Mouse (Mus musculus) adrenal gland, postnatal 36 days (tissue): Measurements from ENCODE around the gene Stac. TPM values are rescaled to one million over a fixed set of nuclear protein-coding genes. Genes with fewer than 3 reads are reported as not detected.

Experiments used
- DNase-seq, 2 experiments: peaks; one replicate each; pipeline ENCODE4 v3.0.0; 2021; ENCODE audit warnings: mixed read lengths in 1 of 2
- total RNA-seq, 2 experiments: library from RNA; stranded (reverse); gene quantifications; 2 replicates each; pipeline ENCODE4 v1.2.3; 2021

The Stac gene
- total RNA-seq, 2 experiments from 2014 or later: 5.0 to 8.5 TPM

DNA sequence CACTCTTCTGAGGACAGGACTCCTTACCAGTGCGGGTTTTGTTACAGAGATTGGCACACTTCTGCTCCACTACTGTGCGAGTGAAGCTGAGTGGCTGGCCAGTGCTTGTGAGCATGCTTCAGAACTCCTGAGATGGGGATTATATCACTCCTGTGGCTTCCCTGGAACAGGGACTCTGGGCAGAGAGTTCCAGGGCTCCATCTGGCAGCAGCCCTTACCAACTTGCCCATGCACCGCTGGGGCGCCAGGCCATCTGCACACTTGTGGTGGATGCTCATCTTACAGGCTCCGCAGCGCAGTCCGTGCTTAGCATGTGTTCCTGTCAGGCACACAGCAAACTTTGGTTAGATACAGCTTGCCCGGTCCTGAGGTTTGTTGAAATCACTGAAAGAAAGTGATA lies 83.5 kb downstream of the Stac start:
- no peak for DNase-seq

DNA sequence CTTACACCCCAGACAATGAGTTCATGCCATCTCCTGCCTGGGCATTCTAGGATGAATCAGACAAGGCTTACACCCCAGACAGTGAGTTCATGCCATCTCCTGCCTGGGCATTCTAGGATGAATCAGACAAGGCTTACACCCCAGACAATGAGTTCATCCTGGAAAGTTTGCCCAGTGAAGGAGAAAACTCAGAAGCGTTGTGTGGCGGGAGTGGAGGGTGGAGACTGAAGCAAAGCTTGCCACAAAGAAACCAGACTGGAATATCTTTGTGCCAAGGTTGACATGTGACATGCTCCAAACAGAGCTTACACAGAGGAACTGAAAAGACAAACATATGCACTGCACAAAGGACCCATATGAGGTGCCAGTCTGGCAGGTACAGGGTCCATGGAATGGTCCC lies 102.6 kb downstream of the Stac start:
- DNase-seq: no peak

DNA sequence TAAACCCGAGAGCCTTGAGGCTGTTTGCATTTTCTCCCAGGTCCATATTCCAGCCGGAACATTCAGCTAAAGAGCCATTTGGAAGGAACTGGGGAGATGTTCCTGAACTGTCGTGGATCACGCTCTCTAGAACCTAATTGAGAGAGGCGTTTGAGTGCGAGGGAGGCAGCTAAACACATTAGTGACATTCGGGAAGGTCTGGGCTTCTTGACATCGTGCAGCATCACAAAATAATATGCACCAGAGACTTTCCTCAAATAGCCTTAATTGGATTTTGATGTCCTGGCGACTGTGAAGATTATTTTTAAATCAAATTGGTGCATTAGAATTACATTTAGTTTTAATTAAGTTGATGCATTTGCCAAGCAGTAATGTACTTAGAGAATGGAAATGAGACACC lies 111.4 kb downstream of the Stac start:
- DNase-seq: no peak

- no peak for DNase-seq
Measured at GRCm38 (mm10) chr9:111577453-111577852, 112.7 kb downstream of the Stac start.

DNA sequence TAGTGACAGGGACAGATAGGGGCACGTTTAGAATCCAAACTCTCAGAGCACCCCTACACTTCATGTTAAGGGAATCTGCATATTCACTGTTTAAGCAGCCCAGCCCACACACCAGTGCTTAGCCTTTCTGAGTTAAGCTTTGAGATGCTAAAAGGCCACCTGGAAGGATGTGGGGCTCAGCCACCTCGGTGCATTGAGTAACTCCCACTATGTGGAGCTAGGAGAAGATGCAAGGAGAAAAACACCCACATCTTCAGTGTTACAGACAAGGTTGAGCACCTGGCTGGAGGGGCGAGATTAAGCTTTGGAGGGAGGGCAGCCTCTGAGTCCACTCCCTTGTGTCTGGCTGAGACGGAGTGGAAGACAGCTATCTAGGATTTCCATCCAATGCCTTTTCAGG lies 114.3 kb downstream of the Stac start:
- DNase-seq: no peak

- DNase-seq: no peak
Measured at GRCm38 (mm10) chr9:111573836-111574235, 116.3 kb downstream of the Stac start.

GRCm38 (mm10) chr9:111571619-111572018 lies 118.5 kb downstream of the Stac start:
- peak; percentile 47 to 58 for DNase-seq

GRCm38 (mm10) chr9:111564176-111564575 lies 126.0 kb downstream of the Stac start:
- DNase-seq: no peak

DNA sequence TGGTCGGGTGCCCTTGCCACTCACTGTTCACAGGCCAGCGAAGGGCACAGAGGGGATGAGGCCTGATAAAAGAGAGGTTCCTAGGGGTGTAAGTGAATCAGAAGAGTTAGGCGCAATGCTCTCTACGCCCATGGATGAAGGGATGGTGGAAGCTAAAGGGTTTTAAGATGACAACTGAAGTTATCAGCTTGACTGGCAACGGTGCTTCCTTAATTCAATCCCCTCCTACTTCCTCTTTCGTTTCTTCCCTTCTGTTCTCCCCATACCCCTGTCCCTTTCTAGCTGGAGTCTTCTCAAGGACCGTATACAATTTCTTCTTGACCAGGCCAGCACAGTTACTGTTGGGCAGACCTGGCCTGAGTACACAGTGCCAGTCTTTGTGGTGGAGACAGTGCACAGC lies 126.9 kb downstream of the Stac start:
- no peak for DNase-seq

GRCm38 (mm10) chr9:111562217-111562988 lies 127.7 kb downstream of the Stac start:
- DNase-seq: no peak

DNA sequence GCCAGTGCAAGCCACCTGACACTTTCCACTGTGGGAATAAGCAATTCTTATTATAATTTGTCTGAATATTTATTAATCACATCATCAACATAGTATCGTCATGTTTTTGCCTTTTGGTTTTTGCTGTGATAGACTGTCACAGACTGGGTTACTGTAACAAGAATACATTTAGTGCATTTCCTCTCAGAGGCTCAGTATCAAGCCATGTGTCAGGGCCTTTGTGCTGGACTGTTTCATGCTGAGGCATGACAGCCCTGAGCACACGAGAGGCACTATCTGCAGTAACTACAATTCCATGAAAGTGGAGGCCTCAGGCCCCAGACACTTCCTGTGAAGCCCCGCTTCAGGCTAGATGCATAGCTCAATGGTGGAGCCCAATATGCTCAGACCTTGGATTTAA lies 133.4 kb downstream of the Stac start:
- DNase-seq: no peak

- no peak for DNase-seq
Measured at GRCm38 (mm10) chr9:111552865-111553264, 137.3 kb downstream of the Stac start.

DNA sequence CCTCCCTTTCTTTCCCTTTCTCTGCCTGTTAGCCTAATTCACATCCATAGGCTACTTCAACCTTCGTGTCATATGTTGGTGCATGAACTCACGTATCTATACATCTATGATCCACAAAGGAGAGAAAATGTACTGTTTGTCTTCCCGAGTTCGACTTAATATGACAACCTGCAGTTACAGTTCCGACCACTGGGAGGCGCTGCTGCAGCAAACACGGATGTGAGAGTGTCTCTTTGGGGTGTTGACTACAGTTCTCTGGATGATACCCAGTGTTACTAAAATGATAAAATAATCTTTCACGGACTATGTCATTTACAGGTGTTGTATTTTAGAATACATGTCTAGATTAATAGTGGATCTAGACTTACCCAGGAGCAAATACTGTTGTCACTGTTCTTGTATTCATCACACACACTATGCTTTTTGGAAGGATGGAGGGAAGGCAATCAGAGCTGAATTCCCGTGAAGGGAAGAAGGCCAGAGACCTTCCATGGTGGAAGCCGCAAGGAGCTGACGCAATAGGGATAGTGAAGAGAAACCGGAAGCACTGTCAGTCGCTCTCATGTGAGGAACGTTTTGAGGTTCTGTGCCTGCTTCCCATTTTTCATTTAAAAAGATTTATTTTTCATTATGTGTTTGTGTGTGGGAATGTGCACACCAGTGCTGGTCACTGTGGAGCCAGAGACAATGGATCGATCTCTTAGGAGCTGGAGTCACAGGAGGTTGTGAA lies 138.5 kb downstream of the Stac start:
- peak; percentile 21 to 51 for DNase-seq

DNA sequence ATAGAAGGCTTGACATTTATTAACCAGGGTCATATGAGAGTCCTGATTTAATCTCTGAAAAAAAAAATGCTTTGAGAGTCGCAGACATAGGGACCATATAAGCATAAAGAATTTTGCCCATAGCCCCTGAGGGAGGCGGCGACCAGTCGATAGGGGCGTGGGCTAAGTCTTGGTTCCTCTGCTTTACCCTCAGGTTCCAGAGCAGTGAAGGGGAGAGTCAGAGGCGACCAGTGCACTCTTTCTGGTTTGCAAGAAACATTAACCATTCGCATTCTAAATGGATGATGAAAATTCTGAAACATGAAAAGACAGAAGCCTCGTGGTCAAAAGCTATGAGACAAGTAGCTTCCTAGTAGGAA lies 139.2 kb downstream of the Stac start:
- DNase-seq: no peak

DNA sequence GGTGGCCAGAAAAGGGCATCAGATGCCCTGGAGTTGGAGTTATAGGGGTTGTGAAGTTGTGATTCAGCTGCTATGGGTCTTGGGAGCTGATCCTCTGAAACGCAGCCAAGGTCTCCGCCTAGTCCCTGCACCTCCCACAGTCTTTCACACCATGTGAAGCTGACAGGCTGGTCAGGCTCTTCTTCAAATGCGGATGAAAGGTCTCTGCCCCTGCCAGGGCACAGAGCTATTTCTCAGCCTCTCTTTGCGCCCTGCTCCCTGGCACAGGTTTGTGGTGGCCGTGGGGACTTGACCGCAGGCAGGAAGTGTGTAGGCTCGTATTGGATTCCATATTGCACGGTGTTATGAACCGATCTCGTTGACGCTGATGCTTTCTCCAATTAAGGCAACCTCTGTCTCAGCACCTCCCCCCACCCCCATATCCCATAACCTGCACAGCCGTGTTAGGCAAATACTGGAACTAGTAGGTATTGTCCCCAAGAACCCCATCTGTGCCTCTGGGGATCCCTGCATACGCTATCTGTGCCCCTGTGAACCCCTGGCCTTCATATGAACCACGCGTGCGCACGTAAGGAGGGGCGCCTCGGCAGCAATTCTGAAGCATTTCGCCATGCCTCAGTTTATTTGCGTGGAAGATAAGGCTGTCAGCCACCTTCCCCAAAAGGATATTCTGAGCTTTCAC lies 139.7 kb downstream of the Stac start:
- no peak for DNase-seq

DNA sequence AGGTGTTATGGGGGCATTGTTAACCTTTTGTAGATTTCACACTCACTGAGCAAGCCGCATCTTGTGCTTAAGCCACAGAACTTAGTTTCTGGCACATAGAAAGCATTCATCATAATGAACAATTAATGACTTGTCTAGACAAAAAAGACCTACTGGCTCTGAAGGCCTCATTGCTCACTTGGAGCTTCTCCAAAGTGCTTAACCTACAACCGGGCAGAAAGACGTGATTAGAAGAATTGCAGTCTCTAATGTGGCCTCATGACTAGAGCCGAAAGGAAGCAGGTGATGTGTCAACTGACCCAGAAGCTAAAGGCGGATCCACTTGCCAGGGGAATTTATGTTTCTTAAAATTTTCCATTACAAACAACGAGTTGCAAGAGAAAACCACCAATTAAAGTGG lies 147.5 kb downstream of the Stac start:
- DNase-seq: no peak

DNA sequence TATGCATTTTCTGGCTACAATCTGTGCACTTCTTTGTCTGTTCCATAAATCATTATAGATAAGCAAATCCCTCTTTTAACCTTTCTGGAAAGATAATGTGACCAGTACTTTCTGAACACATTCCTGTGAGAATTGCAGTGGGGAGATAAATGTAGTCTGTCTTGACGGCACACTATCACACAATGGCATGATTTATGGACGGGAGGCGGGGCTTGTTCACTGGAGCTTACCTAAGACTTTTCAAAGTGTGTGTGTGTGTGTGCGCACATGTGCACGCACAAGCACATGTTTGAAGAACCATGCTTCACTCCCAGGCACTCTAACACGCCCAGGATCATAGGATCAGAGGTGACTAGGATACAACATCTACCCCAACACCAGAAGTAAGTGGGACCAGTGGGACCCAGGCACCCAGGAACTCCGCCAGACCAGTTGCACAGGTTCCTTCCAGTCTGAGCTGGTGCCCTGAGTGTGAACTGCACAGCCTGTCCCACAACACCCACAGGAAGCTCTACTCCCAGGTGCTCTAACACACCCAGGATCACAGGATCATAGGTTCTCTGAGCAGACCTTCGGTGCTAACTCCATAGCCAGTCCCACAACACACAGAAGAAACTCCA lies 154.6 kb downstream of the Stac start:
- DNase-seq: no peak

DNA sequence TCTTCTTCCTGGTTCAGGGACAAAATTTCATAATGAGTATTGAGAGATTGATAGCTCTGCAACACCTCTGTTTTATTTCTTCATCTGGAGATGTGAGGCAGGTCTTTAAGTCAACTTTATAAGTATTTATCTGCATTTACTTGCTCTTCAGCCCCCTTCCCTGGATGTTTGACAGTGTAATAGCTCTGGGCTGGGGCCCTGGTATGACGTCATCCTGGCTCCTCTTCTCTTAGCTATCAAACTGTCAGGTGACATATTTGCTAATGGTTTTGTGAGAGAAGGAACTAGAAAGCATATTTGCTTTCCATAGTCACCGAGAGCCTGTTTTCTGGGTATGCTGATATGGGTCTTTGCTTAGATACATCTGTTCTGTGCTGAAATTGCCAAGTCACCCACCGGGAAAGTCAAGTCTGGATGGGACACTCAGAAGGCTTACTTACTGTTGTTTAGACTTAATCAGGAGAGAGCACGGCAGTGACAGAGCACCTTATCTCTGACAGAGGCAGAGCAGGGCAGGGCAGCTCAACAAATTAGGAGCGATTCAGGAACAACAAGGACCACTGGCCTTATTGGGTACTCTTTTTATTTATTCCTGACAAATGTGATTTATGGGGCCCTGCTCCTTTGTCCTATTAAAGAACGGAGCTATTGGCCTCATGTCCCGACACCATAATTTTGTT lies 155.3 kb downstream of the Stac start:
- DNase-seq: no peak

DNA sequence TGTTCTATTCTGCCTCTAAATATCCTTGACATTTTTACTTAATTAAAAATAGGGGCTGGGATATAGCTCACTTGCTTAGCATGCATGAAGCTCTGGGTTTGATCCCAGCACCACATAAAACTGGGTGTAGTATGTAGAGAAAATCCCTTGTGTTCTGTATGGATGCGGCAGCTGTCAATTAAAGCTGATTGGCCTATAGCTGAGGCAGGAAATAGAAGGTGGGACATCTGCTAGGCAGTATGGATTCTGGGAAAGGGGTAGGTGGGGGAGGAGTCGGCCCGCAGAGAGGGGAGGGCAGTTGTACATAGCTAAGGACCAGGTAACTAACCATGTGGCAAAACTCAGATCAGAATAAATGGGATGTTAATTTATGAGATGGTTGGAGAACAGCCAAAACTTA lies 166.3 kb downstream of the Stac start:
- no peak for DNase-seq

GRCm38 (mm10) chr9:111523111-111523510 lies 167.0 kb downstream of the Stac start:
- DNase-seq: no peak

DNA sequence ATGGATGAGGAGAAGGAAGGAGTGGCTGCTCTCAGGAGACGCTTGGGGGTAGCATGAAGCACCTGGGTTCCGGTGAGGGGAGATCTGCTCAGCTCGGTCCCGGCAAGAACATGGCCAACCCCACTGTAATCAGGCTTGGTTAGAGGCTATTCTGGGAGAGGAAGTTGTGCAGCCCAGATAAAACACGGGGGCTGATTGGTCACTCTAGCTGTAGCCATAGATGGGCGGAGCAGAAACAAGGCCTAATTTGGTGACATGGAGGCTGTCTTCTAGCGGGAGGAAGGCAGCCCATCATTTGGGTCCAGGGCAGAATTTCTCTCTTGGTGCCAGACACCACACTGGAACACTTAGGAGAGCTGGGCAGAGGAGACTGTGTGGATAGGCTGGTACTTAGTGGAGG lies 167.9 kb downstream of the Stac start:
- no peak for DNase-seq

- DNase-seq: no peak
Measured at GRCm38 (mm10) chr9:111515536-111515935, 174.6 kb downstream of the Stac start.
